Mouse (Mus musculus) stomach, postnatal 0 days (tissue): ENCODE data around the gene Atcay.

Experiments
- CTCF ChIP-seq: IDR thresholded peaks from 2 replicates; pipeline ENCODE4 v1.5.1; 2016; ENCODE audit warnings: antibody characterized with exemption, low read depth, mild to moderate bottlenecking, moderate library complexity
- EP300 ChIP-seq: optimal IDR thresholded peaks from 2 replicates; pipeline ENCODE3; 2016; ENCODE audit warnings: antibody characterized with exemption

DNA sequence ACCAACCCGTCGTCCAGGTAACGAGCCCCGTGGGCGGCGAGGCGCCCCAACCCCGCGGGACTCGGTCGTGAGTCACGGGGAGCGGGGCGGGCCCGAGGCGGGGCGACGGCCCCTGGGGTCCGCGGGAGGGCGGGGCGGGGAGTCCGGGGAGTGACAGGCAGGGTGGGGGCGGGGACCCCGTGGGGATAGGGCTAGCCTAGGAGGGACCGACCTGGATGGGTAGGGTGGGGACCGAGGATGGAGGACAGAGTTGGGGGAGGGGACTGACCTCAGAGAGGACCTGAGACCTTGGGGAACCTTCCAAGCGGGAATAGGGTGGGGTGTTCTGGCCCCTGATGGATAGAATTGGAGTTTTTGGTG, 2.6 kb upstream of the Atcay start:
- TF ChIP-seq CTCF (no peak), EP300 (no peak)
